Mouse (Mus musculus) kidney, postnatal 36 days (tissue): ENCODE results near the gene Gm21983.

Experiments
- DNase-seq, 2 experiments: peaks; one replicate each; pipeline ENCODE4 v3.0.0; 2021 to 2022; ENCODE audit warnings: mixed read lengths in 2 of 2

Gm21983 gene

GRCm38 (mm10) chr7:27184964-27185363 is 4.1 kb upstream of the Gm21983 start:
- peak in 1 of 2 experiments; percentile 68 for DNase-seq

DNA sequence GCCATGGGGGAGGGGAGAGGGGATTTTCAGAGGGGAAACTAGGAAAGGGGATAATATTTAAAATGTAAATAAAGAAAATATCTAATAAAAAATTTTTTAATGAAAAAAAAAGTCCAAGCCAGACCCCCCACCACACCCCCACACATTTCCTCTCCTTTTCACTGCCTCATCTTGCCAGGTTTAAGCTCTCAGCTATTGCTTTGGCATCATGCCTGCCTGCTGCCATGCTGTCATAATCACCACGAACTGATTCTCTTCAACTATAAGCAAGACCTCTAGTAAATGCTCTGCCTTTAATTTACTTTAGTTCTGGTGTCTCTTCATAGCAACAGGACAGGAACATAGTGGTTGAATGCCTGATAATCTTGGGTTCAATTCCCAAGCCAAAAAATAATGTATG is 1.6 kb upstream of the Gm21983 start:
- no peak for DNase-seq

GRCm38 (mm10) chr7:27180036-27180435 is 850 bp downstream of the Gm21983 start:
- DNase-seq: peak; percentile 93 to 94

DNA sequence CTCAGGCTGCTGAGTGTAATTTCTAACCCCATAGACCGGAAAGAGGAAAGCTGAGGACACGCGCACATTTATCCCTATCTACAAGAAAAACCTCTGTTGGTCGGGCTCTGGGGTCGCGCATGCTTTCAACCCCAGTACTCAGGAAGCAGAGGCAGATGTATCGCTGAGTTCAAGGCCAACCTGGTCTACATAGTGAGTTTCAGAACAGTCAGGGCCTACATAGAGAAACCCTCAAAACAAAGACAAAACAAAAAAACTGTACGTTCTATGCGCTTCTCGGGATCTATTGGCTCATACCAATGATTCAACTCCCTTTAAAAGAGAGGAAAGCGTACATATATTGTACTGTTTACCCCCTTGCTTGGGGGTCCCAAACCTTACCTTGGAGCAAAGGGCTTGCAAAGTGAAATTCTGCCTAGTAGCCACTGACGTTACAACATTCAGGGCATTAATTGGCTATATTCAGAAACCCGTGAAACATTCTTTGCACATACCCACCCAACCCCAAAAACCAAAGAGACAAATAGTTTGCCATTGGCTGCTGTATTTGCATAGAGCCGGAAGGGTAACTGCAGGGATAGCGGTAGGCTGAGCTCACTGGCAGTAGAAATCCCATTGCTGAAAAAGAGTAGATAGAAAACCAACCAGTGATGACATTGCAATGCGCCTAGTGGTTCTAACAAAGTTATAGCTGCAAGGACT is 1.5 kb downstream of the Gm21983 start:
- no peak for DNase-seq

- peak; percentile 99 to 100 for DNase-seq
Observed at GRCm38 (mm10) chr7:27178324-27179216, 2.3 kb downstream of the Gm21983 start, which contains the start of gene Rab4b. Gene Rab4b, minus strand, starts transcription at chr7:27178896.

DNA sequence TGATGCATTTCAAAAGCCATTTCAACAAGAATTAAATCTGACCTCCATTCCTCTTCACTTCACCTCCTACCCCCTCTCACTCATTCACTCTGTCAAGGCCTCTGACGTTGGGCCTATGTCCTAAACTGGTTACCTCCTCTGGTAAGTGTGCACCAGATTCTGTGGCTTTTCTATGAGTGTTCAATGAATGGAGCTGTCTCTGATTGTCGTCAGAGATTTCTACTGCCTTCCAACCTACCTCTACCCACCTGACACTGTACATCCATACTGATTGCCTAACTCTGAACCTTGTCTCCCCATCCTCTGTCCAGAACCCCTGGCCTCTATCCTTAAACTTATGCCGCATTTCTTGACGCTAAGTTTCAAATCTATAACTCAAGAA is 3.0 kb downstream of the Gm21983 start:
- no peak for DNase-seq

DNA sequence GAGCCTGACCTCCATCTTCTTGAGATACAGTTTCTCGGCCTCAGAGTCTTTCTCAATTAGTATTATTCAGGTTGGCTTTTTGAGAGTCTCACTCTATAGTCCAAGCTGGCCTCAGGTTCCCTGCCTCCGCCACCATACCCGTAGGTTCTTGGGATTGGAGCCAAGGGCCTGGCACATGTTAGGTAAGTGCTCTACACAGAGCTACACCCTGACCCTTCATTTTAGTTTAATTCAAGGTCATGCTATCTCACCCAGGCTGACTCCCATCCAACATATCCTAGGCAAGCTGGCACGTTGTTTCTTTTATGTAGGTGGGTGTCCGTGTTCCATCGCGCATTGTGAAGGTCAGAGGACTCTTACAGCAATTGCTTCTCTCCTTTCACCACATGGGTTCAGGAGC is 6.0 kb downstream of the Gm21983 start:
- DNase-seq: no peak

DNA sequence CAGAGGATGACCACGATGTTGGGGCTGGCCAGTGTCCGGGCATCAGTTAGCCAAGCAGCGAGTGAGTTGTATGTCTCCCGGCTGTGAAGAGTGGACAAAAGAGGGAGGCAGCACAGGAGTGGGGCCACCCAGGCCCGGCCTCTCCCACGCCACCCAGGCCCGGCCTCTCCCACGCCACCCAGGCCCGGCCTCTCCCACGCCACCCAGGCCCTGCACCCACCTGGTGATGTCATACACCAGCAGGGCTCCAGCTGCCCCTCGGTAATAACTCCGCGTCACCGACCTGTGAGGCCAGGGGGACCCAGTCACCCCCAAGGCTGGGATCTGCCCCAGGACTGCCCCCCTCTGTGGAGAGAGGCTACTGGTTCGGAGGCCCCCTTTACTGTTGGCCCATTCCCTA is 6.4 kb downstream of the Gm21983 start:
- no peak for DNase-seq

DNA sequence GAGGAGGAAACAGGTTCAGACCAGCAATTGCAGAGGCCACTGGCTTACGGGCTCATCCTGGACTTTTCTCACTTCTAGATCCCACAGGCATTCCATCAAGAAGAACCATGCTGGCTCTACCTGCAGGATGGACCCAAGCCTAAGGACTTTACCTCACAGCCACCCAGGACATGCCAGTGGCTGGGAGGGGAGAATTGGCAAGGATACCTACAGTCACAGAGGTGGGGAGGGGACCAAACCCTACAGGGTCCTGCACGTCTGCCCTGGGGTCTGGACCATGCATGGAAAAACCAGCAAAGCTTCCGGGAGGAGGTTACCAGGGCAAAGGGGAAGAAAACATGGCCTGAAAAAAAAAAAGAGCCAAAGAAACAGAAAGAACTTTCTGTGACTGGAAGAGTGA is 9.9 kb downstream of the Gm21983 start:
- DNase-seq: no peak

DNA sequence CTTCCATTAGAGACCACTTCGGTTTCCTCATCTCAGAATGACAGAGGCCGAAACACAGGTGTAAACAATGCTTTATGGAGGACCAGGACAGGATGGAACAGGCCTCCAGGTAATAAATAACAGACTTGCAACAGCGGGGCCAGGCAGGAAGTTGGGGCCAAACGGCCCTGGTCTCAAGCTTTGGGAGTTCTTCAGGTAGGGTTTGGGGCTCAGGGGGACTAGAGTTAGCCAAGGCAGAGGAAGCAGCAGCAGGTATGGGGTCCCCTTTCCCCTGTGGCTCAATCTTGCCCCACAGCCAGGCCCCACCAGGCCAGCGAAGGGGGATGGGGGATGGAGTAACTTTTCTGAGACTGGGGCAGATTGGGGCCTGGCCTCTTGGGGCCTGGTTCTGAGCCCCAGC is 12.5 kb downstream of the Gm21983 start:
- peak; percentile 45 to 49 for DNase-seq

- DNase-seq: no peak
Observed at GRCm38 (mm10) chr7:27167475-27168094, 13.3 kb downstream of the Gm21983 start.

DNA sequence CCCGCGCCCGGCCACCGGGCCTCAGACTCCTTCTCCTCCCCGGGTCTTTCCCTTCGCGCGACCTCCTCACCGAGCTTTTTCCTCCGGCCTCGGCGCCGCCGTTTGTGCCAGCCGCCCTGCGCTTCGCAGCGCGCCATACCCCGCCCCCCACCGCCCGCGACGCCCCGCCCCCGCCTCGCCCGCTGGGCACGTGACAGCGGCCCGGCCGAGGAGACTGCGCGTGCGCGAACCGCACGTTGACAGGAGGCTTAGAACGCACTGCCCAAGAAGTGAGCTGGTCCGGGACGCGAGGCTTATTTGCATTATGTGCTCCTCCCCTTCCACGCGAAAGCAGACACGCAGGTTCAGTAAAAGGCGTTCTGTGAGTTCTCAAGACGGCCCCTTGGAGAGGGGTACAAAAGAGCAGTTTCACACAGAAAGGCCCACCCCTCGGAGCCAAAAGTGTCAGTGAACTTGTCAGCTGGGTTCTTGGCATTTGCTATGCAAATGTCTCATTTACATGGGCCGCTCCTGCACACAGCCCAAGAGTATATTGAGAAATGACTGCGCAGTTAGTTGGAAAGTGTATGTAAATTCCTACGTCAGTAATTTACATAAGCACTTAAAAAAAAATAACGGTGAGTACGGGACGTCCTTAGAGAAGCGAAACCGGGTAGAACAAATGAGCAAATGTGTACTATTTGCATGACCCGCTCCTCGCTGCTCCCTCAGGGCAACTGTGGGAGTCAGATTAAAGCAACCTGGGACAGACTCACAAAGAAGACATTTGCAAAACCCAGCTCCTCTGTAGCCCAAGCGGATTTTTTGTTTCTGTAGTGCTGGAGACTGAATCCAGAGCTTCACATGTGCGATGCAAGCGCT is 14.0 kb downstream of the Gm21983 start, which contains the start of gene Egln2:
Gene Egln2, minus strand, starts transcription at position 189 of the 861 bp plus-strand sequence.
- DNase-seq: peak; percentile 97 to 98

DNA sequence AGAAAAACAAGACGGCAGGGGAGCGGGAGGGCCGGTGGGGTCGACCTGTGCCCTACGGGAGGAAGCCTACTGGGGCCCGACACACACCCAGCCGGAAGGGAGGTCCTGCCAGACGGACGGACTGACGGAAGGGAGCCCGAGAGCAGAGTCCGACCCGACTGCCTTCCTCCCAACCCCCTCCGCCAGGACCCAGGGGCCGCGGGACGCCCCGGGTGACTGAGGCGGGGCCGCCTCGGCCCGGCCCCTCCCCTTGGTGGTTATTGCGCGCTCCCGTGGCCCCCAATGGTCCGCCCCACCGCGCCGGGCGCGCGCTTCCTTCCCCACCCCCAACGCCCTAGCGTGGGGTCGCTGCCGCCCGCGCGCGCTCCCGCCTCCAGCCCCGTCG is 14.7 kb downstream of the Gm21983 start:
- DNase-seq: peak; percentile 94 to 95

DNA sequence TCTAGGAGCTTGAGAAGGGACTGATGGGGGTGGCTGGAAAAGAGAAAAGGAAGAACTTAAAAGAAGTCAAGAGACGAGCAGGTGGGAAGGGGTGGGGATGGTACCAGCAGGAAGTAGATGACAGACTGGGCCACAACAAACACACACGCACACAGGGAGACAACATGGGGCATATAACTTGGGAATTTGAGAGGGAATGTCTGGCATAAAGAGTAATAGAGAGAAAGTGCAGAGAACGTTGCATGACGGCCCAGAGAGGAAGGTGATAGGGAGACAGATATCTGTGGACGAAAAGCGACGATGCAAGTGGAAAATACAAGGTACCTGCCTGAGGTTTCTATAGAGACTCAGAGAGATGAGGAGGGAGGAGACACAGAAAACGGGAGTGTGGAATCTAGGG is 15.2 kb downstream of the Gm21983 start:
- DNase-seq: no peak

GRCm38 (mm10) chr7:27165007-27165655 is 15.8 kb downstream of the Gm21983 start:
- DNase-seq: peak; percentile 56 to 73

DNA sequence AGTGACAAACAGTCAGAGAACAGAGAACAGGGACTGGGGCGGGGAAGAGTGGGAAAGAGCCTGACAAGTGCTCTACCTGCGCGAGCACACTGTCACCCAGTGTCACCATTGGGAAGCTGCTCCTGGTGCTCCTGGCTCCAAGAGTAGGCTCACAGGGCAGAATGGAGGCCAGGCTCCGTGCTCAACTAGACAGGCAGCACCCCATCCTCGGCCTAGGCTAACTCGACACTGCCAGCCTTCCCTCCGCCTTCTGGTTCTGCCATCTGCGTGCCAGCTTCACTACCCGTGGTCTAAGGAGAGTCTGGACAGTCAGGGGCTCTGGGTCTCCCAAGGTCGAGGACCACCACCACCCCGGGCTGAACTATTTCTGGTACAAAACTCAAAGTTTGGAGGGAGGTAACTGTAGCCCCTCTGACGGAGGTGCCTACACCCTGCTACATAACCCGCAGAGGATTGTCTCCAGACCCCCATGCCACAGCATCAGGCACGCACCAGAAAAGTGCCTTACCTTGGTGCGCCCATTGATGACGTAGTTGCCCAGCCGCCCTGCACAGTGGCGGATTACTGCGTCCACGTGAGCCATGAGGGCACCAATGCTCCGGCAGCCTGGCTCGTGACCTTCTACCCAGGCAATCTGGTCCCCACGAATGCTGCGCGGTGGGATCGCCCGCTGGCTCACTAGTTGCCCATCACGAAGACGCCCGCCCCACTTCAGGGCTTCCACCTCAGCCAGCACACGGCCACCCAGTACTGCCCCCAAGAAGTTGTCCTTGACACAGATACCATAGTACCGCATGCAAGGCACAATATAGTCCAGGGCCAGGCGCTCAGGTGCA is 16.6 kb downstream of the Gm21983 start:
- peak in 1 of 2 experiments; percentile 59 for DNase-seq

DNA sequence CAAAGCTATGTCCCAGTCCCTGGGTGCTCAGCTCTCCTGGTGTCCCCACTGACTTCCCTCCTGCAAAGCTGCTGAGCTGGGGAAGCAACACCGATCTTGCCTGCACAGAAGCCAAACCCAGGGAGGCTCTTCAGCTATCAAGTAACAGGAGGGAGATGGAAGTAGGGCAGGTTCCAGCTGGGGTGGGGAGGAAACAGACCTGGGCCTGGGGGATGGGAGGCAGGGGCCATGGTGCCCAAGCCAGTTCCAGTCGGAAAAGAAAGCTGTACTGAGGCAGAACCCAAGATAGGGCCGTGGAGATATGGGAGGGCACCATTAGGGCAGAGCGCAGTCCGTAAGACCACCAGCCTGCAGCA is 17.5 kb downstream of the Gm21983 start:
- DNase-seq: no peak

- DNase-seq: no peak
Observed at GRCm38 (mm10) chr7:27162780-27163449, 18.0 kb downstream of the Gm21983 start.

DNA sequence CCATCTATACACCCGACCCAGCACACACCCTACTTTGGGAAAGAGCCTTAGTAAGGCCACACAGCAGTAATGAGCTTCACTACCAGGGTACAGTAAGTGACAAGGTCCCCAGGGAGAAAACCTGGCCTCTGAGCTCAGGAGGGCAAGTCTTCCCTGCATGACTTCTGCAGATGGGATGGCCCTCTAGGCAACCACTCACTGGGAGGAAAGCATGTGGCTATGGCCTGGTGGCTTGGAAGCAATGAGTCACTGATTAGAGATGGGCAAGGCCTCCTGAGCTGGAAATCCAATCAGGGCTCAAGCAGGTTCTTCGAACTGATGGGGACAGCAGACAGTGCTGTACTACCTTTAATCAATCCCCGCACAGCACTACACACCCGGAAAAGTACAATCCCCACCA is 19.1 kb downstream of the Gm21983 start:
- no peak for DNase-seq

- DNase-seq: no peak
Observed at GRCm38 (mm10) chr7:27160921-27161320, 20.0 kb downstream of the Gm21983 start.
